Mouse (Mus musculus): ENCODE results near the gene Mtif3.

DNA sequence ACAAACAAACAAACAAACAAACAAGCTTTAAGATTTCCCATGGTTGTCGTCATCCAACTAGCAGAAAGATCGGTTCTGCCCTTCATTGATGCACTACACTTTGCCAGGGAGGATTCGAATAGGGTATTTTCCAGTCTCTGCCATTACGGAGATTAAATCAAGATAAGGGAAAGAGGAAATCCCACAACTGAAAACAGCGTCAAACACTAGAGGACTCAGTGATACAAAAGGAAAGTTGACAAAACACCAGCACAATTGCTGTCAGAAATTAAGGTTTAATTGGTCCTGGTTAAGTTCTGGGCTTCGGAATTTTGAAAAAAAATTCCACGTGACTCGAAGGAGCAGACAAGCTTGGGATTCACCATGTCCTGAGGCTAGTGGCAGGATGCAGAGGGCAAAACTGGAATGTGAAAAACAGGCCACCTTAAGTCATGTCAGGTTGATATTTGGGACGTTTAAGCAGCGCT lies 15.5 kb downstream of the Mtif3 start:
- TF ChIP-seq CHD2 (IDR thresholded peaks at IDR 0.05; ENCODE audit: low read depth, low read length) (no peak), MAFK (IDR thresholded peaks at IDR 0.05; ENCODE audit: insufficient read depth, low read depth, low read length) (no peak)

Data from ES-E14 (cell line).